Mouse (Mus musculus) 416B (cell line): ENCODE results near the gene Gm8068.
"Not testable (repeated sequence)": the region's sequence is repeated elsewhere in the genome, so short reads cannot be mapped to it uniquely, and the experiment has no call there.

Experiments used
- DNase-seq: peaks from one replicate; pipeline ENCODE4 v3.0.0; 2011; ENCODE audit warnings: low read depth

The Gm8068 gene

GRCm38 (mm10) chr14:41701785-41702184, at the start of gene Gm8068:
Gene Gm8068, minus strand, starts transcription at chr14:41701885.
- not testable (repeated sequence) for DNase-seq

- not testable (repeated sequence) for DNase-seq
Observed at GRCm38 (mm10) chr14:41750514-41750913, 48.8 kb upstream of the Gm8068 start, which contains the start of gene Gm7929. Gene Gm7929, minus strand, starts transcription at chr14:41750614.

- DNase-seq, result not testable (repeated sequence)
Observed at GRCm38 (mm10) chr14:41723437-41723836, 21.8 kb upstream of the Gm8068 start.

- DNase-seq, result not testable (repeated sequence)
Observed at GRCm38 (mm10) chr14:41717180-41717579, 15.5 kb upstream of the Gm8068 start.

GRCm38 (mm10) chr14:41648176-41648575, 53.5 kb downstream of the Gm8068 start:
- not testable (repeated sequence) for DNase-seq
